Mouse (Mus musculus) embryonic facial prominence, embryonic 14.5 days (tissue): ENCODE data around the gene Clip2. TPM values are rescaled to one million over a fixed set of nuclear protein-coding genes. Genes with fewer than 3 reads are reported as not detected.
"Not testable (repeated sequence)": the region's sequence is repeated elsewhere in the genome, so short reads cannot be mapped to it uniquely, and the experiment has no call there.

Experiments
- ATAC-seq: fragments of 200-750 bp; cut with Nextera tagmentation; 2 replicates; pipeline ENCODE4 v1.8.0; 2017; ENCODE audit warnings: low read depth, moderate number of reproducible peaks, moderate TSS enrichment
- DNase-seq: peaks from one replicate; pipeline ENCODE4 v3.0.0-alpha.2; 2015; ENCODE audit warnings: low spot score
- H3K27ac ChIP-seq: fragments of 300-500 bp; sonication (generic); replicated peaks from 2 replicates; pipeline ENCODE4 v1.5.1; 2014; ENCODE audit warnings: low read depth, mild to moderate bottlenecking, low read length, moderate library complexity
- H3K27me3 ChIP-seq: fragments of 300-500 bp; sonication (generic); replicated peaks from 2 replicates; pipeline ENCODE4 v1.6.1; 2014; ENCODE audit warnings: low read length; ENCODE audit not compliant: control insufficient read depth, insufficient read depth
- H3K36me3 ChIP-seq: fragments of 300-500 bp; sonication (generic); 2 replicates; pipeline ENCODE4 v1.6.1; 2014; ENCODE audit warnings: low read length, mixed read lengths; ENCODE audit not compliant: control insufficient read depth, insufficient read depth
- H3K4me1 ChIP-seq: fragments of 300-500 bp; sonication (generic); 2 replicates; pipeline ENCODE4 v1.6.1; 2014; ENCODE audit warnings: antibody characterized with exemption, low read length; ENCODE audit not compliant: control insufficient read depth, insufficient read depth
- H3K4me2 ChIP-seq: fragments of 300-500 bp; sonication (generic); 2 replicates; pipeline ENCODE4 v1.6.1; 2014; ENCODE audit warnings: low read depth, mild to moderate bottlenecking, low read length, moderate library complexity, mixed read lengths
- H3K4me3 ChIP-seq: fragments of 300-500 bp; sonication (generic); 2 replicates; pipeline ENCODE4 v1.5.1; 2014; ENCODE audit warnings: low read depth, mild to moderate bottlenecking, low read length
- H3K9ac ChIP-seq: fragments of 300-500 bp; sonication (generic); 2 replicates; pipeline ENCODE4 v1.6.1; 2014; ENCODE audit warnings: low read depth, mild to moderate bottlenecking, low read length, moderate library complexity, mixed read lengths
- H3K9me3 ChIP-seq: fragments of 300-500 bp; sonication (generic); 2 replicates; pipeline ENCODE4 v1.6.1; 2016; ENCODE audit warnings: low read length; ENCODE audit not compliant: control insufficient read depth
- WGBS: fragments of 180-500 bp; shearing (Covaris S2); extraction: QIAGEN DNeasy Blood & Tissue Kit; methylation state at CpG from one replicate; pipeline ENCODE4 v1.1.7; 2014; 5-methylcytosine and 5-hydroxymethylcytosine counted together
- polyA plus RNA-seq: library from polyadenylated mRNA; unstranded; fragments of >200 nt; fragmentation: Nextera tagmentation; extraction: Ambion mirVana; gene quantifications from 2 replicates; pipeline ENCODE4 v1.2.1, GENCODE M21; 2014

The Clip2 gene
- polyA plus RNA-seq, 1 experiment from 2014 or later = 4.1 TPM

GRCm38 (mm10) chr5:134454421-134454820 lies 97.8 kb downstream of the Clip2 start:
- H3K9ac ChIP-seq = peak overlapping the region; percentile 91
- H3K27ac ChIP-seq = peak overlapping the region; percentile 94
- WGBS = 29% methylated on average over 9 of the region's 9 CpGs
- peak overlapping the region; percentile 58 for H3K4me3 ChIP-seq
- H3K9me3 ChIP-seq = peaks cover 4% of the 10 kb centered on the region; the same call in 1 of the 2 replicates
- peaks cover 25% of the 10 kb centered on the region for H3K36me3 ChIP-seq
- ATAC-seq (no peak), DNase-seq (peak; percentile 60)
- peak overlapping the region; percentile 91 for H3K4me2 ChIP-seq
- H3K4me1 ChIP-seq = peaks cover 12% of the 10 kb centered on the region; the same call in 1 of the 2 replicates
- no peaks in the 10 kb centered on the region for H3K27me3 ChIP-seq

DNA sequence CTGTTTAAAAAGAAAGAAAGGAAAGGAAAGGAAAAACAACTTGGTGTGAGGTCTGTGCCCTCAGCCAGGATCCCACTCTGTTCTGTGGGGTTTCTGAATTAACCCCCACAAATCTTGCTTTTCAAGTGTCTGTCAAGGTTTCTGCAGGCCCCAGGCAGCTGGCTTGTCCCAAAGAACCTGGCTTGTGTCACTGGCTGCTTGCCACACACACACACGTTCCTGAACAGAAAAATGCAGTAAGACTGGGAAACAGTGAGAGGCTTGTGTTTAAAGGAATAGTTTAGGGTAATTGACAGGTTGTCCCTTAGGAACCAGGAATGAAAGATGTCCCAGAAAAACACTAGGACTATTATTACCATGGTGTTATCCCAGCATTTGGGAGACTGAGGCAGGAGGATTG lies 98.7 kb downstream of the Clip2 start:
- H3K4me1 ChIP-seq = peaks cover 12% of the 10 kb centered on the region; the same call in 1 of the 2 replicates
- 13% methylated on average over 1 of the region's 1 CpGs for WGBS
- H3K36me3 ChIP-seq = peaks cover 25% of the 10 kb centered on the region
- H3K27ac ChIP-seq = no peak overlapping the region
- no peak overlapping the region for H3K4me3 ChIP-seq
- H3K27me3 ChIP-seq = no peaks in the 10 kb centered on the region
- ATAC-seq (no peak), DNase-seq (peak; percentile 65)
- H3K4me2 ChIP-seq = peak overlapping the region; percentile 91; the same call in 1 of the 2 replicates
- H3K9me3 ChIP-seq = peaks cover 4% of the 10 kb centered on the region; the same call in 1 of the 2 replicates
- no peak overlapping the region for H3K9ac ChIP-seq

DNA sequence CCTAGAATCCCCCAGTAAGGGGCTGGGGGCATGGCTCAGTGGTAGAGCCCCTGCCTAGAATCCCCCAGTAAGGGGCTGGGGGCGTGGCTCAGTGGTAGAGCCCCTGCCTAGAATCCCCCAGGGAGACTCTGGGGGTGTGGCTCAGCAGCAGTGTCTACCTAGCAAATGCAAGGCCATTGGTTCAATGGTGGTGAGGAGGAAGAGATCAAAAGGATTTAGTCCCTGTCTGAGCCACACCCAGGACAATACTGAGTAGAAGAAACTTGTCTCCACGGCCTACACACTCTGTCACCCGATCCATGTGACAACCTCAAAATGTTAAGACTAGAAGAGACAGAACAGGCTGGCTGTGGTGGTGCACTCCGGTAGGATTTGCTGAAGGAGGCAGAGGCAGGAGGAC lies 105.5 kb downstream of the Clip2 start:
- DNase-seq, H3K4me2 ChIP-seq, H3K27ac ChIP-seq, H3K9ac ChIP-seq, ATAC-seq, H3K4me3 ChIP-seq, H3K9me3 ChIP-seq, H3K27me3 ChIP-seq: not testable (repeated sequence)
- peaks cover 17% of the 10 kb centered on the region for H3K4me1 ChIP-seq
- H3K36me3 ChIP-seq = peaks cover 34% of the 10 kb centered on the region; the same call in 1 of the 2 replicates
- 91% methylated on average over 4 of the region's 4 CpGs for WGBS

- no peaks in the 10 kb centered on the region for H3K27me3 ChIP-seq
- ATAC-seq (peak; percentile 64), DNase-seq (peak; percentile 70)
- H3K4me1 ChIP-seq = peaks cover 17% of the 10 kb centered on the region
- WGBS = 14% methylated on average over 10 of the region's 10 CpGs
- H3K9ac ChIP-seq = peak overlapping the region; percentile 31; the same call in 1 of the 2 replicates
- H3K27ac ChIP-seq = peak overlapping the region; percentile 64
- no peak overlapping the region for H3K4me3 ChIP-seq
- peaks cover 33% of the 10 kb centered on the region; the same call in 1 of the 2 replicates for H3K36me3 ChIP-seq
- H3K9me3 ChIP-seq = no peaks in the 10 kb centered on the region; the same call in 1 of the 2 replicates
- peak overlapping the region; percentile 31 for H3K4me2 ChIP-seq
Measured at GRCm38 (mm10) chr5:134445895-134446294, 106.3 kb downstream of the Clip2 start.

- H3K27ac ChIP-seq = peak overlapping the region; percentile 64
- peak overlapping the region; percentile 31 for H3K4me2 ChIP-seq
- 36% methylated on average over 10 of the region's 10 CpGs for WGBS
- no peaks in the 10 kb centered on the region for H3K27me3 ChIP-seq
- peak overlapping the region; percentile 31; the same call in 1 of the 2 replicates for H3K9ac ChIP-seq
- peaks cover 28% of the 10 kb centered on the region; the same call in 1 of the 2 replicates for H3K36me3 ChIP-seq
- H3K9me3 ChIP-seq = no peaks in the 10 kb centered on the region; the same call in 1 of the 2 replicates
- H3K4me3 ChIP-seq = no peak overlapping the region
- ATAC-seq (no peak), DNase-seq (peak; percentile 33)
- H3K4me1 ChIP-seq = peaks cover 23% of the 10 kb centered on the region
Measured at GRCm38 (mm10) chr5:134445208-134445831, 106.9 kb downstream of the Clip2 start.

GRCm38 (mm10) chr5:134444473-134444872 lies 107.8 kb downstream of the Clip2 start:
- ATAC-seq (peak; percentile 68), DNase-seq (peak; percentile 87)
- Histone ChIP-seq H3K27ac (peak overlapping the region; percentile 64), H3K27me3 (no peaks in the 10 kb centered on the region), H3K9ac (no peak overlapping the region), H3K9me3 (no peaks in the 10 kb centered on the region; the same call in 1 of the 2 replicates), H3K4me1 (peaks cover 28% of the 10 kb centered on the region), H3K4me3 (no peak overlapping the region), H3K4me2 (no peak overlapping the region; the same call in 1 of the 2 replicates), H3K36me3 (peaks cover 34% of the 10 kb centered on the region; the same call in 1 of the 2 replicates)
- 81% methylated on average over 7 of the region's 7 CpGs for WGBS

DNA sequence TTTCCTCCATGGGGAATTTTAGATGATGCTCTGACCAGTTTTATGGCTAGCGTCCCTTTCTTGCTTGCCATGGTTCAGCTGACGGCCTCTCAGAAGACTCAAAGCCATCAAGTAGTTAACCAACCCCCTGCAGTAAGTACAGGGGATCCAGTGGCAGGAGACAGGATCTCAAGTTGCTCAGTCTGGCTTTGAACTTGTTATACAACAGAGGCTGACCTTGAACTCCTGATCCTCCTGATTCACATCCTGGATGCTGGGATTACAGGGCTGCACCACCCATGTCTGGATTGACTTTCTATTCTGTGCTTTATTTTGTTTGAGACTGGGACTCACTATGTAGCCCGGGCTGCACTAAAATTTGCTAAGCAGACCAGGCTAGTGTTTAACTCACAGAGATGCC lies 110.2 kb downstream of the Clip2 start:
- 88% methylated on average over 3 of the region's 3 CpGs for WGBS
- no peaks in the 10 kb centered on the region for H3K27me3 ChIP-seq
- no peaks in the 10 kb centered on the region; the same call in 1 of the 2 replicates for H3K9me3 ChIP-seq
- H3K36me3 ChIP-seq = peaks cover 23% of the 10 kb centered on the region; the same call in 1 of the 2 replicates
- no peak overlapping the region for H3K9ac ChIP-seq
- no peak overlapping the region for H3K27ac ChIP-seq
- no peak for DNase-seq
- no peak overlapping the region for H3K4me2 ChIP-seq
- peaks cover 40% of the 10 kb centered on the region for H3K4me1 ChIP-seq
- ATAC-seq = no peak
- no peak overlapping the region for H3K4me3 ChIP-seq

GRCm38 (mm10) chr5:134441105-134441504 lies 111.1 kb downstream of the Clip2 start:
- peak; percentile 40 for DNase-seq
- H3K4me1 ChIP-seq = peaks cover 41% of the 10 kb centered on the region
- H3K27me3 ChIP-seq = no peaks in the 10 kb centered on the region
- peak overlapping the region; percentile 63; the same call in 1 of the 2 replicates for H3K27ac ChIP-seq
- ATAC-seq = no peak
- 54% methylated on average over 3 of the region's 3 CpGs for WGBS
- H3K4me2 ChIP-seq = no peak overlapping the region
- H3K9ac ChIP-seq = no peak overlapping the region
- H3K9me3 ChIP-seq = no peaks in the 10 kb centered on the region; the same call in 1 of the 2 replicates
- H3K4me3 ChIP-seq = no peak overlapping the region
- H3K36me3 ChIP-seq = peaks cover 20% of the 10 kb centered on the region; the same call in 1 of the 2 replicates
